Mouse (Mus musculus) hindbrain, embryonic 11.5 days (tissue): Measurements from ENCODE around the gene Nr2e1. TPM values are rescaled to one million over a fixed set of nuclear protein-coding genes. Genes with fewer than 3 reads are reported as not detected.

Source experiments
- ATAC-seq: fragments of 200-750 bp; cut with Nextera tagmentation; 2 replicates; pipeline ENCODE4 v1.8.0; 2017; ENCODE audit warnings: mild to moderate bottlenecking, moderate TSS enrichment, moderate library complexity; ENCODE audit not compliant: low FRiP score
- DNase-seq: peaks from one replicate; pipeline ENCODE4 v3.0.0-alpha.2; 2015; ENCODE audit warnings: low spot score
- H3K27ac ChIP-seq: fragments of 300-500 bp; sonication (generic); 2 replicates; pipeline ENCODE4 v1.5.1; 2014; ENCODE audit warnings: mild to moderate bottlenecking, low read depth, low read length
- H3K27me3 ChIP-seq: fragments of 300-500 bp; sonication (generic); 2 replicates; pipeline ENCODE4 v1.6.1; 2014; ENCODE audit warnings: mild to moderate bottlenecking, low read length, moderate library complexity, mixed read lengths; ENCODE audit not compliant: control insufficient read depth, insufficient read depth
- H3K36me3 ChIP-seq: fragments of 300-500 bp; sonication (generic); 2 replicates; pipeline ENCODE4 v1.6.1; 2014; ENCODE audit warnings: mild to moderate bottlenecking, low read length, moderate library complexity, mixed read lengths; ENCODE audit not compliant: control insufficient read depth, insufficient read depth
- H3K4me1 ChIP-seq: fragments of 300-500 bp; sonication (generic); replicated peaks from 2 replicates; pipeline ENCODE4 v1.6.1; 2014; ENCODE audit warnings: low read length, mixed read lengths; ENCODE audit not compliant: control insufficient read depth, insufficient read depth
- H3K4me2 ChIP-seq: fragments of 300-500 bp; sonication (generic); replicated peaks from 2 replicates; pipeline ENCODE4 v1.6.1; 2014; ENCODE audit warnings: mild to moderate bottlenecking, low read depth, low read length
- H3K4me3 ChIP-seq: fragments of 300-500 bp; sonication (generic); 2 replicates; pipeline ENCODE4 v1.5.1; 2014; ENCODE audit warnings: low read depth, low read length
- H3K9ac ChIP-seq: fragments of 300-500 bp; sonication (generic); 2 replicates; pipeline ENCODE4 v1.6.1; 2014; ENCODE audit warnings: low read depth, low read length
- H3K9me3 ChIP-seq: fragments of 300-500 bp; sonication (generic); 2 replicates; pipeline ENCODE4 v1.6.1; 2016; ENCODE audit warnings: low read length; ENCODE audit not compliant: control insufficient read depth
- WGBS: fragments of 180-500 bp; shearing (Covaris S2); extraction: QIAGEN DNeasy Blood & Tissue Kit; methylation state at CpG from one replicate; pipeline ENCODE4 v1.1.7; 2014; 5-methylcytosine and 5-hydroxymethylcytosine counted together
- polyA plus RNA-seq: library from polyadenylated mRNA; unstranded; fragments of >200 nt; fragmentation: Nextera tagmentation; extraction: Ambion mirVana; gene quantifications from 2 replicates; pipeline ENCODE4 v1.2.1, GENCODE M21; 2014

Gene Nr2e1
- polyA plus RNA-seq, 1 experiment from 2014 or later: 0.71 TPM

DNA sequence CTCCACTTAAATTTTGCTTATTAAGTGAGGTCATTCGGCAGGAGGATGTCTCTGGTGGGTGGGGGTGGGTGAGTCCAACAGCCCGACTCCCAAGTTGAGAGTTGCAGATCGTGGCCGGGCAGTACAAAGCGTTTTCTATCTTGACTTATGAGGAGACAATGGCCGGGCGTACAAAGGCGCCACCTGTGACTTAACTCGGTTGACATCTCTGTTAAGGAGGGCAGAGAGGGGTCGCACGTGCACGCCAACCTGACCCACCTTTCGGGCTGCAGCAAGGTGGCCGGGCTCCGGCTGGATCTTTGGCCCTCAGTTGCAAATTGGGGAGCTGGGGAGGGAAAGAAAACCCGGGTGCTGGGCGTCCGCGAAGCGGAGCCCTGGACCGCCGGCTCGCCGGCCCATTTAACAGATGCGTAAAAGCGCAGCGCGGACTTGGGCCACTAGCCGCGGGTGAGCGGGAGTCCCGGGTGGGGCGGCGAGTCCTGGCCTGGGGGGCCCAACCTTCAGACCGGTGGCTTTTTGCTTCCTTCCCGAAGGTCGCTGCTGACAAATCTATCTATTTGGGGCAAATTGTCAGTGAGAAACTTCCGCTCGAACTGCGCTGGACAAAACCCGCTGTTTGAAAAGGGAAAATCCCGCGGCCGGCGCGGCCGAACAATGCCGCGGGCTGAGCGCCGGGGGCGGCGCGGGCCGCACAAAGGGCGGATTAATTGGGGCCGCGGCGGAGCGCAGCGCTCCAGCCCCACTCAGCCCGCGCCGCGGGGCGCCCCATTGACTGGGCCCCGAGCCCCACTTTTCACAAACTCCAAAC lies 8.0 kb upstream of the Nr2e1 start:
- H3K4me3 ChIP-seq: peak overlapping the region; percentile 22
- H3K27me3 ChIP-seq: peaks cover 95% of the 10 kb centered on the region
- no peaks in the 10 kb centered on the region for H3K36me3 ChIP-seq
- peak; percentile 77 for DNase-seq
- H3K9ac ChIP-seq: no peak overlapping the region
- peaks cover 2% of the 10 kb centered on the region for H3K9me3 ChIP-seq
- peak overlapping the region; percentile 37 for H3K4me2 ChIP-seq
- WGBS: under 1% methylated on average over 66 of the region's 67 CpGs
- no peak overlapping the region for H3K27ac ChIP-seq
- ATAC-seq: peak; percentile 70
- peaks cover 3% of the 10 kb centered on the region; the same call in 1 of the 2 replicates for H3K4me1 ChIP-seq

GRCm38 (mm10) chr10:42590261-42591184 lies 7.1 kb upstream of the Nr2e1 start:
- no peak overlapping the region for H3K9ac ChIP-seq
- H3K27ac ChIP-seq: no peak overlapping the region
- peaks cover 98% of the 10 kb centered on the region for H3K27me3 ChIP-seq
- DNase-seq (peak; percentile 64), ATAC-seq (peak; percentile 20; the same call in 1 of the 2 replicates)
- no peaks in the 10 kb centered on the region for H3K36me3 ChIP-seq
- 1% methylated on average over 19 of the region's 19 CpGs for WGBS
- peaks cover 3% of the 10 kb centered on the region; the same call in 1 of the 2 replicates for H3K4me1 ChIP-seq
- peaks cover 3% of the 10 kb centered on the region for H3K9me3 ChIP-seq
- H3K4me3 ChIP-seq: no peak overlapping the region
- no peak overlapping the region for H3K4me2 ChIP-seq

DNA sequence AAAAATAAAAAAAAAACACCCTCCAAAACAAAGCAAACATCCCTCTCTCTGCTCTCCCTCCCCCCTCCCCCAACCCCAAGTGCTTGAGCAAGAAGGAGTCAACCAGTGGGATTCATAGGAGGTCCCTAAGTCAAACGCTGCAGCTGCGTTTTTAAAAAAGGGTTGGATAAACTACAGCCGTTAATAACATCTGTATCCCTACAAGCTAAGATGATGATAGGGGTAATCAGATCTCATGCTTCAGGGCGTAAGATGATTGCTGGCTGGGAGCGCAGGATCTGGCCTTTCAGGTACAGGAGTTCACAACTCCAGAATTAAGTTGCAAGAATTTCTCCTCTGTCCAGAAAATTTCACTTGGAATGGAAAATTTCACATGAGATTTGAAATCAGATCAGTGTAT lies 6.1 kb upstream of the Nr2e1 start:
- H3K27ac ChIP-seq: no peak overlapping the region
- H3K4me3 ChIP-seq: no peak overlapping the region
- DNase-seq: no peak
- no peaks in the 10 kb centered on the region for H3K36me3 ChIP-seq
- no peak overlapping the region for H3K4me2 ChIP-seq
- WGBS: 2% methylated on average over 5 of the region's 5 CpGs
- ATAC-seq: no peak
- H3K9me3 ChIP-seq: peaks cover 3% of the 10 kb centered on the region
- no peak overlapping the region for H3K9ac ChIP-seq
- H3K27me3 ChIP-seq: peaks cover 98% of the 10 kb centered on the region
- peaks cover 4% of the 10 kb centered on the region; the same call in 1 of the 2 replicates for H3K4me1 ChIP-seq

- Histone ChIP-seq H3K9me3 (peaks cover 3% of the 10 kb centered on the region), H3K4me1 (peaks cover 15% of the 10 kb centered on the region; the same call in 1 of the 2 replicates), H3K4me3 (no peak overlapping the region), H3K27ac (no peak overlapping the region), H3K27me3 (peaks cover 98% of the 10 kb centered on the region), H3K9ac (no peak overlapping the region), H3K36me3 (no peaks in the 10 kb centered on the region), H3K4me2 (no peak overlapping the region)
- 2% methylated on average over 8 of the region's 8 CpGs for WGBS
- ATAC-seq (no peak), DNase-seq (no peak)
Measured at GRCm38 (mm10) chr10:42587961-42588750, 4.7 kb upstream of the Nr2e1 start.

GRCm38 (mm10) chr10:42585596-42586305 lies 2.3 kb upstream of the Nr2e1 start:
- Histone ChIP-seq H3K4me3 (no peak overlapping the region), H3K9me3 (peaks cover 3% of the 10 kb centered on the region), H3K36me3 (no peaks in the 10 kb centered on the region), H3K9ac (no peak overlapping the region), H3K27me3 (peaks cover 96% of the 10 kb centered on the region), H3K4me1 (peaks cover 17% of the 10 kb centered on the region; the same call in 1 of the 2 replicates), H3K27ac (no peak overlapping the region), H3K4me2 (no peak overlapping the region)
- DNase-seq: peak; percentile 46
- ATAC-seq: no peak
- 2% methylated on average over 22 of the region's 22 CpGs for WGBS

GRCm38 (mm10) chr10:42585156-42585555 lies 1.7 kb upstream of the Nr2e1 start:
- H3K9me3 ChIP-seq: peaks cover 3% of the 10 kb centered on the region
- ATAC-seq (no peak), DNase-seq (peak; percentile 54)
- H3K36me3 ChIP-seq: no peaks in the 10 kb centered on the region
- H3K4me2 ChIP-seq: no peak overlapping the region
- peaks cover 17% of the 10 kb centered on the region for H3K4me1 ChIP-seq
- H3K27ac ChIP-seq: no peak overlapping the region
- peaks cover 96% of the 10 kb centered on the region for H3K27me3 ChIP-seq
- 3% methylated on average over 8 of the region's 8 CpGs for WGBS
- H3K4me3 ChIP-seq: no peak overlapping the region
- H3K9ac ChIP-seq: no peak overlapping the region

- WGBS: under 1% methylated on average over 37 of the region's 37 CpGs
- Histone ChIP-seq H3K4me3 (peak overlapping the region; percentile 0), H3K27ac (no peak overlapping the region), H3K9ac (no peak overlapping the region), H3K9me3 (peaks cover 3% of the 10 kb centered on the region), H3K4me2 (peak overlapping the region; percentile 27; the same call in 1 of the 2 replicates), H3K27me3 (peaks cover 96% of the 10 kb centered on the region), H3K4me1 (peaks cover 22% of the 10 kb centered on the region), H3K36me3 (no peaks in the 10 kb centered on the region)
- ATAC-seq (no peak), DNase-seq (peak; percentile 65)
Measured at GRCm38 (mm10) chr10:42584436-42584983, 1.1 kb upstream of the Nr2e1 start.
